Mouse (Mus musculus) liver, adult 2 months (tissue): Measurements from ENCODE around the gene Iqgap2. TPM values are rescaled to one million over a fixed set of nuclear protein-coding genes. Genes with fewer than 3 reads are reported as not detected.

Experiments
- DNase-seq: peaks from one replicate; pipeline ENCODE4 v3.0.0-alpha.2; 2011; ENCODE audit warnings: low read depth, low spot score; ENCODE audit errors: extremely low read depth
- H3K27ac ChIP-seq: fragments of 200-500 bp; replicated peaks from 2 replicates; pipeline ENCODE4 v1.5.1; 2012; ENCODE audit warnings: low read depth, mild to moderate bottlenecking, control low read depth, inconsistent platforms, low read length; ENCODE audit not compliant: insufficient read depth
- H3K27me3 ChIP-seq: fragments of 200-500 bp; 2 replicates; pipeline ENCODE4 v1.6.1; 2012; ENCODE audit warnings: mild to moderate bottlenecking, moderate library complexity, low read length, inconsistent platforms; ENCODE audit not compliant: control insufficient read depth, insufficient read depth
- H3K36me3 ChIP-seq: fragments of 200-500 bp; 2 replicates; pipeline ENCODE4 v1.6.1; 2012; ENCODE audit warnings: low read length, inconsistent platforms; ENCODE audit not compliant: control insufficient read depth, insufficient read depth
- H3K4me1 ChIP-seq: fragments of 200-500 bp; 2 replicates; pipeline ENCODE4 v1.6.1; 2011; ENCODE audit warnings: low read length; ENCODE audit not compliant: control insufficient read depth, insufficient read depth
- H3K4me3 ChIP-seq: fragments of 200-500 bp; 2 replicates; pipeline ENCODE4 v1.5.1; 2011; ENCODE audit warnings: low read depth, mild to moderate bottlenecking, control low read depth, low read length, moderate library complexity; ENCODE audit not compliant: insufficient read depth
- H3K79me2 ChIP-seq: fragments of 200-500 bp; 2 replicates; pipeline ENCODE4 v1.6.1; 2012; ENCODE audit warnings: inconsistent platforms, mild to moderate bottlenecking, low read length, moderate library complexity; ENCODE audit not compliant: control insufficient read depth, insufficient read depth
- H3K9ac ChIP-seq: fragments of 200-500 bp; 2 replicates; pipeline ENCODE4 v1.6.1; 2012; ENCODE audit warnings: low read depth, mild to moderate bottlenecking, control low read depth, inconsistent platforms, low read length
- CTCF ChIP-seq: fragments of 200-500 bp; IDR thresholded peaks from 2 replicates; pipeline ENCODE4 v1.5.1; 2011; ENCODE audit warnings: low read depth, low read length, control low read depth
- POLR2A ChIP-seq: fragments of 200-500 bp; IDR thresholded peaks from 2 replicates; pipeline ENCODE4 v1.6.1; 2011; ENCODE audit warnings: low read length, control low read depth; ENCODE audit not compliant: insufficient read depth; ENCODE audit errors: extremely low read depth
- WGBS: fragments of 180-500 bp; shearing (Covaris S2); methylation state at CpG from one replicate; pipeline ENCODE4 v1.1.7; 2018; 5-methylcytosine and 5-hydroxymethylcytosine counted together
- polyA plus RNA-seq: library from polyadenylated mRNA; depleted of rRNA; stranded (reverse); fragments of >200 nt; gene quantifications from 2 replicates; pipeline ENCODE4 v1.2.3, GENCODE M21; 2012
- total RNA-seq: library from RNA; depleted of rRNA; stranded (reverse); fragments of >200 nt; gene quantifications from 2 replicates; pipeline ENCODE4 v1.2.3, GENCODE M21; 2014

Iqgap2 gene
- total and polyA plus RNA-seq, 2 experiments = 21.4 to 189 TPM

DNA sequence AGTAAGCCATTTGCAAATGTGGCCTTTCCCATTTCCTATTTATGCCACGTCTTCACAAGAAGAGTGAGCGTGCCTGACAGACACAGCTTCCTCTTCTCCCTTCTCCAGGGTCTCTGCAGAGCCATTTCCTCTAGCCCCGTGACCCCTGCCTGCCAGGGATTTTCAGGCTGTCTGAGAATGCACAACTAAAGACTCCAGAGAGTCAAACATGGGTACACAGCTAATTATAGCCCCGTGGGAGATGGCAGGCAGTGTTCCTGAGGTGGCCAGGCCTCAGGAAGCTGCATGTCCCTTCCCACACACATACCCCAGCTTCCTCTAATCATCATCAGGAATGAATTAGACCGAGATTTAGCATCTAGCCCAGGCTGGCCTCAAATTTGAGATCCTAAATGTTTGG is 252.8 kb downstream of the Iqgap2 start:
- WGBS = 73% methylated on average over 5 of the region's 5 CpGs
- H3K79me2 ChIP-seq = peaks cover 2% of the 10 kb centered on the region; the same call in 1 of the 2 replicates
- peak overlapping the region; percentile 37; the same call in 1 of the 2 replicates for H3K27ac ChIP-seq
- H3K9ac ChIP-seq = no peak overlapping the region
- peaks cover 46% of the 10 kb centered on the region for H3K36me3 ChIP-seq
- H3K4me1 ChIP-seq = peaks cover 8% of the 10 kb centered on the region; the same call in 1 of the 2 replicates
- TF ChIP-seq CTCF = no peak
- TF ChIP-seq POLR2A = no peak
- no peak for DNase-seq
- no peak overlapping the region for H3K4me3 ChIP-seq
- H3K27me3 ChIP-seq = no peaks in the 10 kb centered on the region

DNA sequence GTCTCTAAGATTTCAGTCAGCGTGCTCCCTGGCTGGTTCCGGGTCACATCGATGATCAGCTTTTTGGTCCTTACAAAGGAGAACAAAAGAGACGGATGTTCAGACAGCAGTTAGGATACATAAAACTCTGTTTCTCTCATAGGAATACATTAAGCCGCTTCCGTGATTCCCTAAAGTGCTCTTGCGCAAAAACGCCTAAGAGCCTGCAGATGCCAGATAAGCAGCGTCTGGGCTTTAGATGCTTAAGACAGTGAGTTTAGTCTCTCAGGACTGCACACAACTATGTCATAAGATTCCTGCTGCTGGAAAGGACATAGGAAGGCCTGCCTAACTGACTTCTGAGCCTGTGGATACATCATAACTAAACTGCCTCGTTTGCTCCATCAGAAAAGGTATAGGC is 254.0 kb downstream of the Iqgap2 start:
- Histone ChIP-seq H3K36me3 (peaks cover 53% of the 10 kb centered on the region), H3K4me1 (no peaks in the 10 kb centered on the region; the same call in 1 of the 2 replicates), H3K27ac (no peak overlapping the region), H3K9ac (no peak overlapping the region), H3K27me3 (no peaks in the 10 kb centered on the region), H3K4me3 (no peak overlapping the region), H3K79me2 (peaks cover 2% of the 10 kb centered on the region; the same call in 1 of the 2 replicates)
- TF ChIP-seq POLR2A = no peak
- no peak for TF ChIP-seq CTCF
- no peak for DNase-seq
- 92% methylated on average over 10 of the region's 10 CpGs for WGBS

- no peak for DNase-seq
- H3K27me3 ChIP-seq = no peaks in the 10 kb centered on the region
- no peak overlapping the region for H3K27ac ChIP-seq
- peaks cover 51% of the 10 kb centered on the region for H3K36me3 ChIP-seq
- no peak overlapping the region for H3K4me3 ChIP-seq
- H3K4me1 ChIP-seq = no peaks in the 10 kb centered on the region; the same call in 1 of the 2 replicates
- H3K9ac ChIP-seq = no peak overlapping the region
- TF ChIP-seq POLR2A (no peak), CTCF (no peak)
- 94% methylated on average over 12 of the region's 12 CpGs for whole genome bisulfite sequencing
- no peaks in the 10 kb centered on the region for H3K79me2 ChIP-seq
Observed at GRCm38 (mm10) chr13:95635301-95635700, 256.4 kb downstream of the Iqgap2 start.

DNA sequence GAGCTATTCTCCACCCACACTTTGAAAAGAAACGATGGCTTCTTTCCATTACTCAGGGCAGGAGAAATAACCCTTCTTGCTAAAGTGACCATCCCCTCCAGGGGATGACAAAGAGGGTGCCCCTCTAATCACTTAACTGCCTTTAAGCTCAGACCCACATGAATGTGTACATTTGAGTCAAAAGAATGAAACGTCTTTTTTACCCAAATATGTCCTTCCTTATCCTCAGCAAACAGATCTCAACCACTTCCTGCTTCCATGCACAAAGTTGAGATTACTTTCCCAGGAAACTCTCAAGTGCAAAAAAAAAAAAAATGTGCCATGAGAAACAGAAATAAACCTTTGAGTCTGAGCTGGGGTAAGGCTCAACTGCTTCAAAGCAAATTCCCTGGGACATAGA is 257.3 kb downstream of the Iqgap2 start:
- H3K36me3 ChIP-seq = peaks cover 57% of the 10 kb centered on the region

DNA sequence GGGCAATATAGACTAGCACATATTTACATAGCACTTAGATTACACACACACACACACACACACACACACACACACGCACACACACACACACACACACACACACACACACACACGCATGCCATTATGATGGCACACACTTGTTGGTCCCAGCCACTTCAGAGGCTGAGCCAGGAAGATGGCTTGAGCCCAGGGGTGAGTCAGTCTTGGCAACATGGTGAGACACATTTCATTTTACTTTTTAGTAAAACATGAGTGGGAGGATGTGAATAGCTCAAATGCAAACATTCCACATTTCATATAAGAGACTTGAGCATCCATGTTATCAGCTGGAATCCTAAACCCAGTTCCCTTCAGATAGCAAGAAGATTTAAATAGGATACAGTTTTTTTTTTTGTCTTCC is 258.3 kb downstream of the Iqgap2 start:
- H3K4me3 ChIP-seq = no peak overlapping the region
- peaks cover 59% of the 10 kb centered on the region for H3K36me3 ChIP-seq
- no peak for DNase-seq
- H3K27ac ChIP-seq = no peak overlapping the region
- no peak overlapping the region for H3K9ac ChIP-seq
- no peaks in the 10 kb centered on the region for H3K4me1 ChIP-seq
- H3K79me2 ChIP-seq = no peaks in the 10 kb centered on the region
- no peaks in the 10 kb centered on the region for H3K27me3 ChIP-seq
- 73% methylated on average over 2 of the region's 2 CpGs for WGBS
- TF ChIP-seq CTCF (no peak), POLR2A (no peak)

More for the DNA sequence above, 257.3 kb downstream of the Iqgap2 start:
- 53% methylated on average over 2 of the region's 2 CpGs for WGBS
- Histone ChIP-seq H3K9ac (no peak overlapping the region), H3K27ac (no peak overlapping the region), H3K79me2 (no peaks in the 10 kb centered on the region), H3K27me3 (no peaks in the 10 kb centered on the region), H3K4me3 (no peak overlapping the region), H3K4me1 (no peaks in the 10 kb centered on the region; the same call in 1 of the 2 replicates)
- TF ChIP-seq CTCF (no peak), POLR2A (no peak)
- DNase-seq = no peak

GRCm38 (mm10) chr13:95632144-95632543 is 259.6 kb downstream of the Iqgap2 start:
- WGBS = 95% methylated on average over 6 of the region's 6 CpGs
- Histone ChIP-seq H3K27me3 (no peaks in the 10 kb centered on the region), H3K79me2 (no peaks in the 10 kb centered on the region), H3K36me3 (peaks cover 55% of the 10 kb centered on the region), H3K9ac (no peak overlapping the region), H3K4me3 (no peak overlapping the region), H3K27ac (no peak overlapping the region), H3K4me1 (peaks cover under 1% of the 10 kb centered on the region; the same call in 1 of the 2 replicates)
- DNase-seq = no peak
- no peak for TF ChIP-seq CTCF
- TF ChIP-seq POLR2A = no peak
